Mouse (Mus musculus): Measurements from ENCODE around the gene Aebp2.

Gene Aebp2

DNA sequence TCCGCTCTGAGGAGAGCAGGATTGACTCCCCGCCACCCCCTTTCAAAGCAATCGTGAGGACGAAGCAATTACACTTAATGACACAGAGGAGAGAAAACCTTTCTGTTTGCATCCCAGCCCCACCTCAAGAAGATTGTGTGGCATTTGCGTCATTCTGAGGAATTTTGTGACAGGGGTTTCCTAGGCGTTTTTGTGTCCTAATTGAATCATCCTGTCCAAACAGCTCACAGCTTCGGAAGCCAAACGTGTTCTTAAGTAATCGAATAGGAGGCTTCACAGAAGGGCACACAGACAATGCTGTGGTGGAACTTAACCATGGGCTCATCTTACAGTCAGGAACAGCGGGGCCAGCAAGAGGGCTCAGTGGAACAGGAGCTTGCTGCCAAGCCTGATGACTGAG, 15.9 kb upstream of the Aebp2 start:
- DNase-seq (ENCODE audit: low read depth, low spot score) = no peak

GRCm38 (mm10) chr6:140608666-140609065, 13.8 kb upstream of the Aebp2 start:
- DNase-seq (ENCODE audit: low read depth, low spot score) = no peak

DNA sequence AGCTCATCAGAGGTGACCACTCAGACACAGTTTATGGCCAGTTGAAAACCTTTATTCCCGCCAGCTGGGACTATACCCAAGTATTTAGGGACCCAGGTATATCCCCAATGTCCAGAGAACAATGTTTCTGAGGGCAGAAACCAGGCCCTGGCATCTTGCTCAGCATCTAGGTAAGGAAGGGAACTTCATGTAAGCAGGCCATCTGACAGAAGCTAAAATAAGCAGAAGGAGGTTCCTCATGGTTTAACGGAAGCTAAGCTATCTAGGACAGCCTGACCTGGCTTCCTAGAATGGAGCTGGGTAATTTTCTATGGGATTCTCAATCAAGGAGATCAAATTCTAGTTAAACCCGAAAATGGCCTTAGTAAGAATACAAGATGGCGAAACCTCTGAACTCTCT, 12.9 kb upstream of the Aebp2 start:
- DNase-seq (ENCODE audit: low read depth, low spot score) = no peak

- no peak for DNase-seq (ENCODE audit: low read depth, low spot score)
These were observed 12.3 kb upstream of the Aebp2 start for GRCm38 (mm10) chr6:140610117-140610516.

DNA sequence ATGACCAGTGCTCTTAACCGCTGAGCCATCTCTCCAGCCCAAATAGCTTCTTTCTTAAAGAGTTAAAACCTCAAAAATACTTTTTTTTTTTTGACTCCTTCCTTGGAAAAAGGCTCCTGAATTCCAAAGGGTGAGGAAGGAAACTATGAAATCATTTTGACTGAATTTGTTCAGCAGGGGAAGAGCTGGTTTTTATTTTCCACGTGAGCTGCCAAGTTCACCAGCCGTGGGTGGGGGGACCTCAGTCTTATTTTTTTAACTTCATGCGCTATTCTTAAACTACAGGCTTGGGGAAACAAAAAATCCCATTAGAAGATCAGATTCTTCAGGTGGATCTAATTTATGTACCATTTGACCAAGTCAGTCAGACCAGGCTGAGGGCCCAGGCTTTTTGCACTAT, 11.2 kb upstream of the Aebp2 start:
- DNase-seq (ENCODE audit: low read depth, low spot score) = no peak

- no peak for DNase-seq (ENCODE audit: low read depth, low spot score)
These were observed 10.5 kb upstream of the Aebp2 start for GRCm38 (mm10) chr6:140611893-140612473.

DNA sequence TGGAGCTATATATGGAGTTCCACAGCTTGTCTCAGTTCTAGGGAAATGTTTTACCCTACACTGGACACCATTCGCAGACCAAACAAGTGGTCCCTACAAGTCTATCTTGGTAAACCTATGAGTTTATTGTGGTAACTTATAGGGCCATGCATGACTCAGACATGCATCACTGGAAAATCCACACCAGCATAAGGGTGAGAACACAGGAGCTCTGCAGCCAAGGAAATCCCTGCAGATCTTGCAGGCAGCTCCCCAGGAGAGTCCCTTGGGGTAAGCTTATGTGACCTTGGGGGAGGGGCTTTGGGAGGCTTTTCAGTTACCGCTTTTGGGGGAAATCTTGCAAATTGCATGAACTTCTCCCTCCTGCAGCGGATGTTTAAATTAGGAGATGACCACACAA, 8.6 kb upstream of the Aebp2 start:
- DNase-seq (ENCODE audit: low read depth, low spot score) = no peak

DNA sequence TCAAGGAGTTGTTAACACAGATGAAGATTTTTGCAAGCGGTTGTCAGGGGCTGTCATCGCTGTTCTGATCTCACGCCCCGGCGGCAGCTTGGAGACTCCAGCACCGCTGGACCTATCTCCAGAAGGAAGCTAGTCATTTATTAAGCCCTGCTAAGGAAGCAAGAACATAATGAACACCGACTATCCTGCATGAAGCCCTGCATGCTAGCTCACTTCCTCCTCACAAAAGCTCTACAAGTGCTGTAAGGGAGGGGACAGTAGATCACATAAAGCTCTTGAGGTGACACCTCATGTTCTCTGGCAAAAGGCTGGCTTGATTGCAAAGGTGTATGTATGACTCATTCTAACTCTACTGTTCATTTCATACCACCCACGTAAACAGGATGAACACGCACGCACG, 7.8 kb upstream of the Aebp2 start:
- no peak for DNase-seq (ENCODE audit: low read depth, low spot score)

GRCm38 (mm10) chr6:140620531-140621349, 1.7 kb upstream of the Aebp2 start:
- DNase-seq (ENCODE audit: low read depth, low spot score) = no peak

DNA sequence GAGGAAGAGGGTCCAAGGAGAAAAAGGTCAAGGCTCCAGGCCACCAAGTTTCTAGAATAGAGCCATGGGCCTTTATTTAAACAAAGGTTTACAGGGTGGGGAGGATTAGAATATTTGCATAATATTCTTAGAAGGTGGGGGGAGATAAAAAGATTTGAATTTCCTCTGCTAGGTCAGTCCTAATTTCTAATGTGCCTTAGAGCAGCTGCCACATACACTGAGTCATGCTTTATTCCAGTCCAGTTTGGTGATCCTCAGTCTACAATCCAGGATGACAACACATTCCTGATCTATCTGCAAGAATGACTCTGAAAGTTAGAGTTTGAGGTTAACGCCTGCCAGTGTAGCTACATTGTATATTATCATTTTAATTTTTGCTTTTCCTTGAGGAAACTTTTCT, 841 bp upstream of the Aebp2 start:
- DNase-seq (ENCODE audit: low read depth, low spot score) = no peak

- peak; percentile 88 for DNase-seq (ENCODE audit: low read depth, low spot score)
These were observed 998 bp downstream of the Aebp2 start for GRCm38 (mm10) chr6:140623226-140624095.

DNA sequence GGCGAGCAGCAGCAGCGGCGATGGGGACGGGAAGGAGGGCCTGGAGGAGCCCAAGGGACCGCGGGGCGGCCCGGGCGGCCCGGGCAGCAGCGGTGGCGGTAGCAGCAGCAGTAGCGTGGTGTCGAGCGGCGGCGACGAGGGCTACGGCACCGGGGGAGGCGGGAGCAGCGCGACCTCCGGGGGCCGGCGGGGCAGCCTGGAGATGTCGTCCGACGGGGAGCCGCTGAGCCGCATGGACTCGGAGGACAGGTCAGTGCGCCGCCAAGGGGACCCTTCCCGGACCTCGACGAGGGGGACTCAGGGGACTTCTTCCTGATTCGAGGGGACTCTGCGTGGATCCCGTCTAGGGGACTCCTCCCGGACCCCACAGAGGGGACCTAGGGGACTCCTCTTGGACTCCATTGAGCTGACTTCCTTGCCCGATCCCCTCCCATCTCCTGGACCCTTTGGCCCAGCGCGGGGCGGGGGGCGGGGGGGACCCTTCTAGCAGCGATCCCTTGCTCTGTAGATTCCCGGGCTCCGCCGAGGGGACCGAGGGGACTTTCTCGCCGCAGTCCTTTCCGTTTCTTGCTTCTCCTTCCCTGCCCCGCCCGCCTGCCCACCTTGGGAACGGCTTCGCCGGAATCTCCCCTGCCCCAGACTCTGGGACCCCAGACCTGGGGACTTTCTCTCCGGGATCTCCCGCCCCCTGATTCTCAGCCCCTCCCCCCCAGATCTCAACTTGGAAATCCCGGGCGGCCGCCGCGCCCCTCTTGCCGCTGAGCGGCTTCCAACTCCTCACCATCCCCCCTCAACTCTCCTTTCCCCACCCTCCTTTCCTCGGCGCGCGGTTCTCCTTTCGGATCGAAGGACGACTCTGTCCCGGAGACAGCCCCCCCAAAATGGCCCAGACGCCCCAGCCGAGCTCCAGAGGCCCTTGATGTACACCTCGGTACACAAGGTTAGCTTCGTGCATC, 1.9 kb downstream of the Aebp2 start:
- peak; percentile 5 for DNase-seq (ENCODE audit: low read depth, low spot score)

DNA sequence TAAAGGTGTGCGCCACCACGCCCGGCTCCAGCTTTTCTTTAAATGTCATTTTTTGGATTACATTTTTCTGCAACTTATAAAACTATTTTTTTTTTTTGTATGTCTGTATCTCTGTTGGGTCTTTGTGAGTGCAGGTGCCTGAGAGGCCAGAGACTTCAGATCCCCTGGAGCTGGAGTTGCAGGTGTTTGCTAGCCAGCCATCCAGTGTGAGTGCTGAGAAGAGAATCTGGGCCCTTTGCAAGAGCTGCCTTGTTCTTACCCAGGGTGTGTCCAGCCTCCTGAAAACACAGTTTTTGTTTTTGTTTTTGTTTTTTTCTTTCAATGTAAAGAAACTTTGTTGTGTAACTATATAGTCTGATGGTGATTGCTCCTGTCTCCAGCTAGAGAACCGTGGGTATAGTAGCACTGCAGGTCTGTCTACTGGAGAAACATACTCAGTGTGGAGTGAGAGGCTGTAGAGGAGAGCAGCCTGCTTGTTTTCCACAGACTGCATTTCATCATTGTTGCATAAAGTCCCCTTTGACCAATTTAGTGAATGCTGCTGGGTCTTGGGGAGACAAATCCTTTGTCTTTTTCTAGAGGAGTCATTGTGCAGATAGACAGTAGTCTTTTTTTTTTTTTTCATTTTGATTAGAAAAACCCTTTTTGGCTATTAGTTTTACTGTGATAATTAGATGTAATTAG, 6.9 kb downstream of the Aebp2 start:
- DNase-seq (ENCODE audit: low read depth, low spot score) = no peak

GRCm38 (mm10) chr6:140630306-140630705, 7.8 kb downstream of the Aebp2 start:
- DNase-seq (ENCODE audit: low read depth, low spot score) = no peak

DNA sequence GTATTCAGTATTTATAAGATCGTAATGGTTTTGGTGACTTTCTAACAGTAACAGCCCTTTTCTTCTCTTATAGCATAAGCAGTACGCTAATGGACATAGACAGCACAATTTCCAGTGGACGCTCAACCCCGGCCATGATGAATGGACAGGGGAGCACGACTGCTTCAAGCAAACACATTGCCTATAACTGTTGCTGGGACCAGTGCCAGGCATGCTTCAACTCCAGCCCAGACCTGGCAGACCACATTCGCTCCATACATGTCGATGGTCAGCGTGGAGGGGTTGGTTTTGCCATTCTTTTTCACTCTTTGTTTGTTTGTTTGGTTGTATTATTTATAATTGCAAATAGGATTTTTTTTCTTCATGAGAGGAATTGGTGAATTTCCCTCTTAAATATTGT, 11.2 kb downstream of the Aebp2 start:
- DNase-seq (ENCODE audit: low read depth, low spot score) = no peak

GRCm38 (mm10) chr6:140636290-140636689, 13.8 kb downstream of the Aebp2 start:
- DNase-seq (ENCODE audit: low read depth, low spot score) = no peak

DNA sequence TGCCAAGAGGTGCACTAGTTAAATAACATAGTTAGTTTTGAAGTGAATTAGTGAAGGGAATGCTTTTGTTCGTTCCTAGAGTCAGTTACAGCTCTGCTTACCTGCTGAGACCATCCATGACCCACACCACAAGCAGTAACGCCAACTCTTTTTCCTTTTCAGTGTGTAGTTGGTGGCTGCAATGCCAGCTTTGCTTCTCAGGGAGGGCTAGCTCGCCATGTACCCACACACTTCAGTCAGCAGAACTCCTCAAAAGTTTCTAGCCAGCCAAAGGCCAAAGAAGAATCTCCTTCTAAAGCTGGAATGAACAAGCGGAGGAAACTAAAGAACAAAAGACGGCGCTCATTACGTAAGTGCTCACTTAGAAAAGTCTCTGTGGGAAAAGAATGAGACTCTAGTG, 19.5 kb downstream of the Aebp2 start:
- no peak for DNase-seq (ENCODE audit: low read depth, low spot score)

DNA sequence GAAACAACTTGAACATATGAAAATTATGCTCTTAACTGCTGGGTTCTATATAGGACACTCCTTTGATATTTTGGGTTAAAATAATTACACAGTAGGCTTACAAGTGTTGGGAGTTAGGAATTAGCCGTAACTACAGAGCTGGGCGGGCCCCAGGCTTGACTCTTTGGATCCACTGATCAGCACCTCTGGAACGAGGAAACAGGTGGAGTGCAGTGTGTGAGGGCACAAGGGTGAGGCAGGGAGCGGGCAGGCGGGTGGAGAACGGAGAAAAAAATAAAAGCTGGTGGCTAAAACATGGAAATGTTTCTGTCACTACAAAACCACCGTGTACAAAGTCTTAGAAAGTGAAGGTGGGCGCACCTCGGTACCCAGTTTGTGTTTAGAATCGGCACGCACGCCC, 20.2 kb downstream of the Aebp2 start:
- no peak for DNase-seq (ENCODE audit: low read depth, low spot score)

GRCm38 (mm10) chr6:140645931-140646330, 23.5 kb downstream of the Aebp2 start:
- no peak for DNase-seq (ENCODE audit: low read depth, low spot score)

DNA sequence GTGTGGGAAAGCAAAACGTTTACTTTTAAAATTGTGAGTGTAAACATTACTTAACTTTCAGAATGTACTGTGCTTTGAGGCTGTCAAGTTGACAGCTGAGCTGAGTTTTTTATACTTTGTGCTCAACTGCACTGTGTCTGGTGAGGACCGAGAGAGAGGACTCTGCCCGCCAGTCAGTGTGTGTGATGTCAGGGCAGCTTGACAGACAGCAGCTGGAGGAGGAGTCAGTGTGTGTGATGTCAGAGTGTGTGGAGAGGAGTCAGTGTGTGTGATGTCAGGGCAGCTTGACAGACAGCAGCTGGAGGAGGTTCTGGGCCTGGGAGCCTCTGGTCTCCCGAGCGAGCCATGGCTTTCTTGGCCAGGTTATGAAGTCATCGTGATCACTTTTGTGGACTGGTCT, 24.4 kb downstream of the Aebp2 start:
- no peak for DNase-seq (ENCODE audit: low read depth, low spot score)

GRCm38 (mm10) chr6:140649812-140650211, 27.3 kb downstream of the Aebp2 start:
- DNase-seq (ENCODE audit: low read depth, low spot score) = no peak
